In genomic region chr11:42000190-42001098, GRCm38 (mm10) we compare ENCODE assay signal across 7 mouse cellular contexts. TPM values are rescaled to one million over a fixed set of nuclear protein-coding genes. Genes with fewer than 3 reads are reported as not detected.
A peak's percentile ranks its signal among the peaks of the same experiment; 100 is the strongest.
DNase-seq lines count a peak whose midpoint lies in the region; ATAC-seq and TF ChIP-seq lines count a peak whose summit lies in the region.

Gene Gabrg2 (minus strand): TSS chr11:42000857.

- DNase-seq in embryo, embryonic 9.5 days (ENCODE audit: extremely low spot score) = peak; percentile 3
- DNase-seq in hindbrain, embryonic 11.5 days (ENCODE audit: low spot score) = peak; percentile 49
- DNase-seq in left cerebral cortex, postnatal 4 days = peak; percentile 36
- DNase-seq in right cerebral cortex, postnatal 36 days (ENCODE audit: low spot score in 2 of 2) = peak; percentile 8 to 27
- no peak for DNase-seq in urinary bladder, postnatal 25 days (ENCODE audit: low spot score)
- DNase-seq in stomach, postnatal 0 days (ENCODE audit: low spot score) = no peak
- no peak for DNase-seq in testis, postnatal 14 days (ENCODE audit: low spot score)

- H3K27me3 ChIP-seq in hindbrain, embryonic 11.5 days (ENCODE audit: control insufficient read depth, insufficient read depth, low read length) = no peaks in the 10 kb centered on the region
- no peaks in the 10 kb centered on the region for H3K27me3 ChIP-seq in stomach, postnatal 0 days (ENCODE audit: control insufficient read depth, insufficient read depth, low read length)

- peak within 1 kb of the TSS; percentile 34 for H3K27ac ChIP-seq in hindbrain, embryonic 11.5 days (ENCODE audit: low read depth, low read length)
- no peak within 1 kb of the TSS for H3K27ac ChIP-seq in stomach, postnatal 0 days (replicated peaks)

- TF ChIP-seq EP300 in stomach, postnatal 0 days (optimal IDR thresholded peaks at IDR 0.05) = no peak

- TF ChIP-seq CTCF in stomach, postnatal 0 days (IDR thresholded peaks at IDR 0.05; ENCODE audit: low read depth) = no peak

- 7% methylated on average over 20 of the region's 20 CpGs for WGBS in hindbrain, embryonic 11.5 days
- 11% methylated on average over 20 of the region's 20 CpGs for WGBS in stomach, postnatal 0 days

- no peaks in the 10 kb centered on the region for H3K4me1 ChIP-seq in hindbrain, embryonic 11.5 days (replicated peaks; ENCODE audit: control insufficient read depth, insufficient read depth, low read length)
- H3K4me1 ChIP-seq in stomach, postnatal 0 days (replicated peaks; ENCODE audit: control insufficient read depth, insufficient read depth) = no peaks in the 10 kb centered on the region

- no peaks in the 10 kb centered on the region for H3K36me3 ChIP-seq in hindbrain, embryonic 11.5 days (ENCODE audit: control insufficient read depth, insufficient read depth, low read length)
- H3K36me3 ChIP-seq in stomach, postnatal 0 days (ENCODE audit: control insufficient read depth, insufficient read depth, low read length) = no peaks in the 10 kb centered on the region

- H3K9ac ChIP-seq in hindbrain, embryonic 11.5 days (ENCODE audit: low read depth, low read length) = peak within 1 kb of the TSS; percentile 55
- no peak within 1 kb of the TSS for H3K9ac ChIP-seq in stomach, postnatal 0 days (ENCODE audit: low read length)

- H3K4me2 ChIP-seq in hindbrain, embryonic 11.5 days (replicated peaks; ENCODE audit: low read depth, low read length) = peak within 1 kb of the TSS; percentile 38
- H3K4me2 ChIP-seq in stomach, postnatal 0 days (replicated peaks; ENCODE audit: low read depth) = no peak within 1 kb of the TSS

- ATAC-seq in hindbrain, embryonic 11.5 days (ENCODE audit: low FRiP score) = peak; percentile 81
- no peak for ATAC-seq in stomach, postnatal 0 days (ENCODE audit: low FRiP score, low TSS enrichment)

- intact Hi-C loops in left cerebral cortex, postnatal 4 days (cut with DNase I) = no loop called here

- H3K9me3 ChIP-seq in hindbrain, embryonic 11.5 days (ENCODE audit: control insufficient read depth, low read length) = no peaks in the 10 kb centered on the region
- H3K9me3 ChIP-seq in stomach, postnatal 0 days (ENCODE audit: control insufficient read depth, low read length) = no peaks in the 10 kb centered on the region

- peak within 1 kb of the TSS; percentile 32 for H3K4me3 ChIP-seq in hindbrain, embryonic 11.5 days (ENCODE audit: low read depth, low read length)
- H3K4me3 ChIP-seq in stomach, postnatal 0 days (ENCODE audit: low read depth, low read length) = no peak within 1 kb of the TSS

RNA-seq across cellular contexts. Expression of gene Gabrg2, which starts in this region (rescaled TPM):
- 20.8 and 23.6 TPM in 2 replicates for polyA plus RNA-seq in hindbrain, embryonic 11.5 days (2014; fragmentation: Nextera tagmentation; extraction: Ambion mirVana)
- total RNA-seq in left cerebral cortex, postnatal 4 days (2021) = 100 to 1,000 TPM; 125 to 136 TPM
- 0.81 and 0.87 TPM in 2 replicates for polyA plus RNA-seq in stomach, postnatal 0 days (2015; fragmentation: Nextera tagmentation; extraction: Ambion mirVana)

Comparison
In these comparisons a context has a peak if more than half of its experiments do, and no peak if none do; other contexts are left out.
1. RNA of gene Gabrg2 (polyA plus RNA-seq): 20.8 to 23.6 TPM in hindbrain, embryonic 11.5 days; 0.81 to 0.87 TPM in stomach, postnatal 0 days; every median in the first group is over 10 times any median in the second.
2. DNase-seq: peak in embryo, embryonic 9.5 days (single experiment), hindbrain, embryonic 11.5 days (single experiment), left cerebral cortex, postnatal 4 days (single experiment) and right cerebral cortex, postnatal 36 days (2 of 2); none in urinary bladder, postnatal 25 days (single experiment), stomach, postnatal 0 days (single experiment) and testis, postnatal 14 days (single experiment).